Mouse (Mus musculus): ENCODE data around the gene Xylt1.

The Xylt1 gene

GRCm38 (mm10) chr7:117435730-117436441 lies 55.1 kb downstream of the Xylt1 start:
- no peak for DNase-seq (ENCODE audit: low spot score in 2 of 2)

GRCm38 (mm10) chr7:117436892-117437291 lies 56.1 kb downstream of the Xylt1 start:
- DNase-seq (ENCODE audit: low spot score in 2 of 2), result no peak

GRCm38 (mm10) chr7:117440994-117441393 lies 60.2 kb downstream of the Xylt1 start:
- DNase-seq (ENCODE audit: low spot score in 2 of 2), result no peak

- DNase-seq (ENCODE audit: low spot score in 2 of 2), result no peak
Observed at GRCm38 (mm10) chr7:117442639-117443038, 61.9 kb downstream of the Xylt1 start.

- DNase-seq (ENCODE audit: low spot score in 2 of 2), result no peak
Observed at GRCm38 (mm10) chr7:117443215-117443614, 62.4 kb downstream of the Xylt1 start.

- no peak for DNase-seq (ENCODE audit: low spot score in 2 of 2)
Observed at GRCm38 (mm10) chr7:117445471-117445870, 64.7 kb downstream of the Xylt1 start.

- DNase-seq (ENCODE audit: low spot score in 2 of 2), result no peak
Observed at GRCm38 (mm10) chr7:117449605-117450004, 68.8 kb downstream of the Xylt1 start.

GRCm38 (mm10) chr7:117451212-117451611 lies 70.4 kb downstream of the Xylt1 start:
- DNase-seq (ENCODE audit: low spot score in 2 of 2), result no peak

GRCm38 (mm10) chr7:117452269-117452668 lies 71.5 kb downstream of the Xylt1 start:
- no peak for DNase-seq (ENCODE audit: low spot score in 2 of 2)

- no peak for DNase-seq (ENCODE audit: low spot score in 2 of 2)
Observed at GRCm38 (mm10) chr7:117454789-117455548, 74.2 kb downstream of the Xylt1 start.

GRCm38 (mm10) chr7:117462196-117462935 lies 81.6 kb downstream of the Xylt1 start:
- peak in 1 of 2 experiments; percentile 12 for DNase-seq (ENCODE audit: low spot score in 2 of 2)

GRCm38 (mm10) chr7:117464956-117465355 lies 84.2 kb downstream of the Xylt1 start:
- no peak for DNase-seq (ENCODE audit: low spot score in 2 of 2)

- DNase-seq (ENCODE audit: low spot score in 2 of 2), result no peak
Observed at GRCm38 (mm10) chr7:117466006-117466780, 85.4 kb downstream of the Xylt1 start.

- no peak for DNase-seq (ENCODE audit: low spot score in 2 of 2)
Observed at GRCm38 (mm10) chr7:117470243-117470802, 89.5 kb downstream of the Xylt1 start.

GRCm38 (mm10) chr7:117472055-117472780 lies 91.4 kb downstream of the Xylt1 start:
- DNase-seq (ENCODE audit: low spot score in 2 of 2), result peak in 1 of 2 experiments; percentile 20

- DNase-seq (ENCODE audit: low spot score in 2 of 2), result peak in 1 of 2 experiments; percentile 68
Observed at GRCm38 (mm10) chr7:117472781-117473743, 92.3 kb downstream of the Xylt1 start.

- no peak for DNase-seq (ENCODE audit: low spot score in 2 of 2)
Observed at GRCm38 (mm10) chr7:117474302-117474701, 93.5 kb downstream of the Xylt1 start.

GRCm38 (mm10) chr7:117475106-117475505 lies 94.3 kb downstream of the Xylt1 start:
- DNase-seq (ENCODE audit: low spot score in 2 of 2), result no peak

- DNase-seq (ENCODE audit: low spot score in 2 of 2), result no peak
Observed at GRCm38 (mm10) chr7:117478937-117479336, 98.2 kb downstream of the Xylt1 start.

All from cerebellum, postnatal 4 days (tissue).